Mouse (Mus musculus) C2C12 (cell line): ENCODE measurements at regions not wholly inside any gene's neighbourhood (a gene's known extent, or its start where the extent isn't known, plus 50 kb on each side); places are given as distances from the start of the nearest gene placed in this dataset.

Experiments used
- H3K27me3 ChIP-seq: one replicate; pipeline ENCODE4 v1.6.1; 2011; ENCODE audit not compliant: control insufficient read depth, insufficient read depth, insufficient read length
- H3K36me3 ChIP-seq: one replicate; pipeline ENCODE4 v1.6.1; 2011; ENCODE audit not compliant: control insufficient read depth, insufficient read depth
- H3K4me3 ChIP-seq: one replicate; pipeline ENCODE4 v1.5.1; 2011; ENCODE audit warnings: mild to moderate bottlenecking, control low read depth; ENCODE audit not compliant: poor library complexity, insufficient read depth, severe bottlenecking
- H3K79me2 ChIP-seq: one replicate; pipeline ENCODE4 v1.6.1; 2011; ENCODE audit not compliant: control insufficient read depth, insufficient read depth
- H3K79me3 ChIP-seq: one replicate; pipeline ENCODE4 v1.6.1; 2011; ENCODE audit warnings: low read depth, control low read depth
- H3ac ChIP-seq: one replicate; pipeline ENCODE3; 2011; ENCODE audit warnings: low read depth; ENCODE audit not compliant: control insufficient read depth, insufficient read length
- CEBPB ChIP-seq: IDR thresholded peaks from one replicate; pipeline ENCODE4 v1.6.1; 2011; ENCODE audit warnings: low read depth, mild to moderate bottlenecking, control low read depth, moderate library complexity
- CTCF ChIP-seq: IDR thresholded peaks from one replicate; pipeline ENCODE4 v1.5.1; 2011; ENCODE audit not compliant: control insufficient read depth, insufficient read depth, insufficient read length
- FOSL1 ChIP-seq: IDR thresholded peaks from one replicate; pipeline ENCODE4 v1.8.0; 2011; ENCODE audit warnings: mild to moderate bottlenecking, low read length; ENCODE audit not compliant: poor library complexity, insufficient read depth, severe bottlenecking
- MAX ChIP-seq: IDR thresholded peaks from one replicate; pipeline ENCODE4 v1.6.1; 2011; ENCODE audit warnings: mild to moderate bottlenecking, control low read depth
- MYOD1 ChIP-seq: IDR thresholded peaks from one replicate; pipeline ENCODE4 v1.6.1; 2011; ENCODE audit warnings: low read depth; ENCODE audit not compliant: control insufficient read depth, insufficient read length
- MYOG ChIP-seq: IDR thresholded peaks from one replicate; pipeline ENCODE4 v1.6.1; 2011; ENCODE audit not compliant: control insufficient read depth, insufficient read length; ENCODE audit errors: extremely low read depth
- USF1 ChIP-seq: IDR thresholded peaks from one replicate; pipeline ENCODE4 v1.6.1; 2011; ENCODE audit warnings: low read depth, mild to moderate bottlenecking, control low read depth, moderate library complexity

- Histone ChIP-seq H3ac (no peak overlapping the region), H3K36me3 (no peaks in the 10 kb centered on the region), H3K79me3 (no peaks in the 10 kb centered on the region), H3K79me2 (no peaks in the 10 kb centered on the region), H3K4me3 (no peak overlapping the region), H3K27me3 (no peaks in the 10 kb centered on the region)
- TF ChIP-seq MYOG, result no peak
- no peak for TF ChIP-seq CEBPB
These were observed 353.9 kb downstream of the Cog6 start for GRCm38 (mm10) chr3:52663161-52663602.

DNA sequence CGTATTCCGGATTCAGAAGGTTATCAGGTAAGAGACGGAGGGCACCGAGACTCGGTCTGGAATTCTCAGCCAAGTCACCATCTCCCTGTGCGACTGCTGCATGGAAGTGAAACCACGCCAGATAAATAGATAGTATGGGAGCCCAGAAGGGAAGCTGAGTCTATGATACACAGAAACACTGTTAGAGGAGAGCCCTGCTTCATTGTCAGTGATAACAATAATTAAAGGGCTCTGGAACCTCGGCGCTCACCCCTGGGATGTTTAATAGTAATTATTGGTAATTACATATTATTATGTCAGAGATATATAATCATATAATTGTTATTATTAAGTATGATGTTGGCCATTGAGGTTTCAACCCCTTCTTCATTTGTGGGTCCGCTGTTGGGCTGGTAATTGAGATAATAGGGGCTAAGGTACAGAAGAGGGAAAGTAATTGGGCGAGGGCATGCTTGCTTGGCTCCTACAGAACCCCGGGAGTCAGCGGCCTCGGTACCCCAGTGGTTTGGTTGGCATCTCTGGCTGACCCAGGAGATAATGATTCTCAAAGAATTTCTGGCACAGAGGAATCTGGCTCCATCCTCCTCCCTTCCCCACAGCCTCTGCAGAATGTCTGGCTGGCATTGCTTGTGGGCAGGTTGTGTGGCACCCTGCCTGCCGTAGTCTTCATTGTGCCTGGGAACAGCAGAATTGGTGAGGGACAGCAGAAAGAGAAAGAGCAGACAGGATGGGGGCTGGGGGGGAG, 354.7 kb downstream of the Cog6 start:
- no peaks in the 10 kb centered on the region for H3K79me2 ChIP-seq
- H3K27me3 ChIP-seq, result no peaks in the 10 kb centered on the region
- H3K36me3 ChIP-seq, result no peaks in the 10 kb centered on the region
- TF ChIP-seq MYOD1, result no peak
- TF ChIP-seq USF1, result no peak
- no peak for TF ChIP-seq MYOG
- TF ChIP-seq MAX, result no peak
- no peak for TF ChIP-seq FOSL1
- TF ChIP-seq CEBPB, result no peak
- no peak for TF ChIP-seq CTCF
- H3K4me3 ChIP-seq, result no peak overlapping the region
- H3ac ChIP-seq, result no peak overlapping the region
- no peaks in the 10 kb centered on the region for H3K79me3 ChIP-seq

DNA sequence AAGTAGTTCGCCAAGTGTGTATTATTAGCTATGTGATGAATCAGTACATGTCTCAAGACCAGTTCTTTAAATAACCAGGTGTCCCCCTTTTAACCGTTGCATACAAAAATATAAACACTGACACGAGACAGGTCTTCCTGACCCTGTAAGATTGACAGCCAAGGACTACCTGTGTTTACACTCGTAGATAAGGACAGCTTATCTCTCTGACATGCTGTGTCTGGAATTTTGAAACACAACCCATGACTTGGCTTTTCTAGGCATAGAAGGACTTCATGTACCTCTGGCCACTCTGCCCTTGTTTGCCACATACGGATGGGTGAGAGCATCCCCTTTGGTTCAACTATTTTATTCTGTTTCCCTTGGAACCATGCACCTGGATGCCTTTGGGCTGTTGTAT, 364.0 kb downstream of the Cog6 start:
- no peak overlapping the region for H3K4me3 ChIP-seq
- no peaks in the 10 kb centered on the region for H3K79me3 ChIP-seq
- no peaks in the 10 kb centered on the region for H3K79me2 ChIP-seq
- no peaks in the 10 kb centered on the region for H3K36me3 ChIP-seq
- no peaks in the 10 kb centered on the region for H3K27me3 ChIP-seq
- TF ChIP-seq MYOG, result no peak
- TF ChIP-seq USF1, result no peak
- TF ChIP-seq FOSL1, result no peak
- TF ChIP-seq MAX, result no peak
- no peak for TF ChIP-seq CEBPB
- TF ChIP-seq MYOD1, result no peak
- no peak for TF ChIP-seq CTCF
- H3ac ChIP-seq, result no peak overlapping the region

DNA sequence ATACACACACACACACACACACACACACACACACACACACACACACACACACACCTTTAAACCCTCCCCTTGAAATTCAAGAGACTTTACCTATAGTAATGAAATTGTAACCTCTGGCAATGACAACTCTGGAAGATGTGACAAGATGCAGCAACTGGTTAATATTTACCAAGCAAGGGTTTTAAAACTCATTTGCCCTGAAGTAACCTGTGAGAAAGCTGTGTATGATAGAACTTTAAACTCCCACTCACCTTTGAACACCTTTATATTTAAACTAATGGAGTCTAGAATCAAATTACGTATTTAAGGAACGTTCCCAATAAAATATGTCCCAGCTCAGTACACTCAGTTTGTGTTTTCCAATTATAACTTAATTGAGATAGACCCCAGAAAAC, 364.6 kb downstream of the Cog6 start:
- Histone ChIP-seq H3K27me3 (no peaks in the 10 kb centered on the region), H3K79me2 (no peaks in the 10 kb centered on the region), H3ac (no peak overlapping the region), H3K36me3 (no peaks in the 10 kb centered on the region), H3K4me3 (no peak overlapping the region), H3K79me3 (no peaks in the 10 kb centered on the region)
- TF ChIP-seq MYOD1, result no peak
- no peak for TF ChIP-seq CEBPB
- no peak for TF ChIP-seq CTCF
- TF ChIP-seq MYOG, result no peak
- no peak for TF ChIP-seq FOSL1
- TF ChIP-seq USF1, result no peak
- no peak for TF ChIP-seq MAX

DNA sequence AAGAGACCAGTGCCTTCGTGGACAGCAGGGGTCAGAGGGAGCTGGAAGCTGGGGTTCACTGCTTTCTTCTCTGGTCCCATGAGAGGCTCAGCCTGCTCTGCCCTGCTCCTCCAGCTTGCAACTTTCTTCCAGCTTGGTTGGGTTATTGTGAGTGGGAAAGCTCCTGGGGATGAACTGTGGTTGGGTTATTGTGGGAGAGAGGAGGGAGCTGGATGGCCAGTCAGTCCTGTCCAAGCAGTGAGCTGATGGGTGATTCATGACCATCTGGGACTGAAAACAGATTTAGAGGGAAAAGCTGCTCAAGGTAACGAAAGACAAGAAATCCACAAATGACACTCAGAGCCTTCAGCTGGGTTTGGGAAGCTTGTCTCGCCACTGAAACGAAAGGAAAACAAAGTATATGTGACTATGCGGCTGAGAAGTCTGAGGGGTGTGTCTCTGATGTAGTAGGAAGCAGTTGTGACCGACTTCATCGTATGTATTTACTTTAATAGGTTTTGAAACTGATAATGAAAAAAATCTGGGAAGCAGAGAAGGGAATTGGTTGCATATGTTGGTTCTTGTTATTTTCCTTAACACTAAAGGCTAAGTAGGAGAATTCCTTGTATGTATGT, 365.1 kb downstream of the Cog6 start:
- H3K27me3 ChIP-seq, result no peaks in the 10 kb centered on the region
- H3ac ChIP-seq, result no peak overlapping the region
- TF ChIP-seq FOSL1 (no peak), CEBPB (no peak), MYOG (no peak), MYOD1 (no peak), USF1 (no peak), CTCF (no peak), MAX (no peak)
- no peaks in the 10 kb centered on the region for H3K36me3 ChIP-seq
- no peaks in the 10 kb centered on the region for H3K79me3 ChIP-seq
- no peak overlapping the region for H3K4me3 ChIP-seq
- no peaks in the 10 kb centered on the region for H3K79me2 ChIP-seq

DNA sequence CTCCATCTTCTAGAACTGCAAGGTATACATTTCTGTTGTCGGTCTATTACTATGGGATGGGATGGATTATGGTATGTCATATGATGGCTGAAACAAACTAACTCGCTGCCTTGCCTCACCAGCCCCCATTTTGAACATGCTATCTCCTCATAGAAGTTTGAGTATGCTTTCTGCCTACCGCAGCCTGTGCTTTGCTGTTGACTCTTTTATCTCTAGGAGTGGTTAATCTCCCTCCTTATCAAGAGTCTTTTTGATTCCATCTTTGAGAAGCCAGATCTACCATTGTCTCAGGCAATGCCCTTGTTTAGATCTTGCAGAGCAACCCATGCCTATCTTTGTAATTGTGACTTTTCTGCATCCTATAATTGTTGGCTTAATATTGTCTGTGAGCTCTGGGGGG, 367.0 kb downstream of the Cog6 start:
- Histone ChIP-seq H3K4me3 (no peak overlapping the region), H3K36me3 (no peaks in the 10 kb centered on the region), H3ac (no peak overlapping the region), H3K79me3 (no peaks in the 10 kb centered on the region), H3K79me2 (no peaks in the 10 kb centered on the region), H3K27me3 (no peaks in the 10 kb centered on the region)
- no peak for TF ChIP-seq CEBPB
- no peak for TF ChIP-seq USF1
- no peak for TF ChIP-seq CTCF
- no peak for TF ChIP-seq MAX
- no peak for TF ChIP-seq MYOG
- no peak for TF ChIP-seq FOSL1
- TF ChIP-seq MYOD1, result no peak
